In the genomic region with DNA sequence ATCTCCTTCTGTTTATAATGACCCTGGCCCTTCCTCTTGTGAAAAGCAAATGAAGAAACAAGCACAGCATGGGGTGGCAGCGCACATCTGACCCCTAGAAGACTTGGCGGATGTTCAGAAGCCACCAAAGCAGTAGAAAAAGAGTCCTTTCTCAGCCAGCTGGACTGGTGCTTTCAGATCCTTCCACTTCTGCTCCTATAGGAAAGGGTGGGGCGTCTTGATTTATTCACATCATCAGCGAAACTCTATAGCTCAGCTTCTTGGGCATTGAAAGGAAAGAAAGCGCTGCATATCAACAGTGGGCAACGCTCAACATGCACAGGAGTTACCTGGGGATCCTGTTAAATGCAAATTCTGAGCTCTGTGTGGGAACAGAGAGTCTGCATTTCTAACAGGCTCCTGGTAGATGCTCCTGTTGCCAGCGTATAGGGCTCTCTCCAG, we compare ENCODE assay signal across 9 mouse cellular contexts.
A peak's percentile ranks its signal among the peaks of the same experiment; 100 is the strongest.
DNase-seq lines count a peak whose midpoint lies in the region; ATAC-seq and TF ChIP-seq lines count a peak whose summit lies in the region.
"Had no signal": no experiment of that assay in that cellular context is flagged by ENCODE, and none has a peak within 500 bp of the region (broad histone marks: within the 10 kb centered on the region; RNA-seq: fewer than 3 reads in every experiment).

No protein-coding gene starts in this region.

- no peaks in the 10 kb centered on the region for H3K36me3 ChIP-seq in liver, adult 2 months (ENCODE audit: control insufficient read depth, insufficient read depth, low read length)
- H3K36me3 ChIP-seq in liver, embryonic 11.5 days (ENCODE audit: control insufficient read depth, insufficient read depth, low read length): no peaks in the 10 kb centered on the region
- no peaks in the 10 kb centered on the region for H3K36me3 ChIP-seq in forebrain, embryonic 12.5 days (replicated peaks)
- H3K36me3 ChIP-seq in stomach, embryonic 15.5 days: no peaks in the 10 kb centered on the region
- H3K36me3 ChIP-seq in heart, embryonic 10.5 days: no peaks in the 10 kb centered on the region

- whole genome bisulfite sequencing in liver, adult 2 months: 32% methylated on average over 7 of the region's 7 CpGs
- WGBS in liver, embryonic 11.5 days: 35% methylated on average over 7 of the region's 7 CpGs
- WGBS in forebrain, embryonic 12.5 days: 8% methylated on average over 7 of the region's 7 CpGs
- WGBS in stomach, embryonic 15.5 days: 17% methylated on average over 7 of the region's 7 CpGs
- WGBS in heart, embryonic 10.5 days: 35% methylated on average over 7 of the region's 7 CpGs

- no peak overlapping the region for H3K4me3 ChIP-seq in liver, adult 2 months (ENCODE audit: insufficient read depth, low read depth, low read length)
- no peak overlapping the region for H3K4me3 ChIP-seq in liver, embryonic 11.5 days (ENCODE audit: low read depth, low read length)
- no peak overlapping the region for H3K4me3 ChIP-seq in forebrain, embryonic 12.5 days (replicated peaks)
- H3K4me3 ChIP-seq in stomach, embryonic 15.5 days (replicated peaks): no peak overlapping the region
- no peak overlapping the region for H3K4me3 ChIP-seq in heart, embryonic 10.5 days

- no peak for TF ChIP-seq CTCF in liver, adult 2 months (IDR thresholded peaks at IDR 0.05; ENCODE audit: low read depth, low read length)

- H3K27ac ChIP-seq in liver, adult 2 months (replicated peaks; ENCODE audit: insufficient read depth, low read depth, low read length): no peak overlapping the region
- H3K27ac ChIP-seq in liver, embryonic 11.5 days (ENCODE audit: low read depth, low read length): no peak overlapping the region
- H3K27ac ChIP-seq in forebrain, embryonic 12.5 days: no peak overlapping the region
- H3K27ac ChIP-seq in stomach, embryonic 15.5 days: peak overlapping the region; percentile 40; the same call in 1 of the 2 replicates
- H3K27ac ChIP-seq in heart, embryonic 10.5 days: no peak overlapping the region

- H3K4me1 ChIP-seq in liver, adult 2 months (ENCODE audit: control insufficient read depth, insufficient read depth, low read length): no peaks in the 10 kb centered on the region; the same call in 1 of the 2 replicates
- no peaks in the 10 kb centered on the region for H3K4me1 ChIP-seq in liver, embryonic 11.5 days (replicated peaks; ENCODE audit: control insufficient read depth, insufficient read depth, low read length)
- H3K4me1 ChIP-seq in forebrain, embryonic 12.5 days: peaks cover 9% of the 10 kb centered on the region
- no peaks in the 10 kb centered on the region for H3K4me1 ChIP-seq in stomach, embryonic 15.5 days
- no peaks in the 10 kb centered on the region for H3K4me1 ChIP-seq in heart, embryonic 10.5 days

- TF ChIP-seq POLR2A in liver, adult 2 months (IDR thresholded peaks at IDR 0.05; ENCODE audit: extremely low read depth, insufficient read depth, low read length): no peak

- no peaks in the 10 kb centered on the region for H3K9me3 ChIP-seq in liver, embryonic 11.5 days (ENCODE audit: control insufficient read depth, low read length)
- no peaks in the 10 kb centered on the region for H3K9me3 ChIP-seq in forebrain, embryonic 12.5 days
- H3K9me3 ChIP-seq in stomach, embryonic 15.5 days: no peaks in the 10 kb centered on the region
- H3K9me3 ChIP-seq in heart, embryonic 10.5 days: no peaks in the 10 kb centered on the region

- H3K9ac ChIP-seq in liver, adult 2 months (ENCODE audit: low read depth, low read length): no peak overlapping the region
- H3K9ac ChIP-seq in liver, embryonic 11.5 days (ENCODE audit: low read depth, low read length): no peak overlapping the region
- H3K9ac ChIP-seq in forebrain, embryonic 12.5 days: no peak overlapping the region
- H3K9ac ChIP-seq in stomach, embryonic 15.5 days: no peak overlapping the region

- ATAC-seq in liver, embryonic 11.5 days (replicated peaks; ENCODE audit: low FRiP score): no peak
- ATAC-seq in forebrain, embryonic 12.5 days (ENCODE audit: low FRiP score): peak; percentile 72
- peak; percentile 27; the same call in 1 of the 2 replicates for ATAC-seq in stomach, embryonic 15.5 days (ENCODE audit: insufficient read depth, low FRiP score, low read depth)

- no peaks in the 10 kb centered on the region for H3K79me2 ChIP-seq in liver, adult 2 months (ENCODE audit: control insufficient read depth, insufficient read depth, low read length)

- DNase-seq in liver, adult 2 months (ENCODE audit: extremely low read depth, low read depth, low spot score): peak; percentile 23
- no peak for DNase-seq in liver, embryonic 11.5 days (ENCODE audit: low spot score)
- peak; percentile 12 to 61 for DNase-seq in lung, postnatal 4 days
- no peak for DNase-seq in heart, embryonic 10.5 days (ENCODE audit: low spot score)
- no peak for DNase-seq in right cerebral cortex, postnatal 10 days (ENCODE audit: low spot score in 2 of 2)
- no peak for DNase-seq in right cerebral cortex, postnatal 4 days
- DNase-seq: heart, postnatal 4 days had no signal

- no peak overlapping the region for H3K4me2 ChIP-seq in liver, embryonic 11.5 days
- peak overlapping the region; percentile 33 for H3K4me2 ChIP-seq in forebrain, embryonic 12.5 days
- H3K4me2 ChIP-seq in stomach, embryonic 15.5 days: no peak overlapping the region

- H3K27me3 ChIP-seq in liver, adult 2 months (ENCODE audit: control insufficient read depth, insufficient read depth, low read length): no peaks in the 10 kb centered on the region
- no peaks in the 10 kb centered on the region for H3K27me3 ChIP-seq in liver, embryonic 11.5 days (replicated peaks; ENCODE audit: control insufficient read depth, insufficient read depth, low read length)
- no peaks in the 10 kb centered on the region for H3K27me3 ChIP-seq in forebrain, embryonic 12.5 days
- H3K27me3 ChIP-seq in stomach, embryonic 15.5 days (replicated peaks): no peaks in the 10 kb centered on the region
- H3K27me3 ChIP-seq in heart, embryonic 10.5 days (ENCODE audit: insufficient read depth, poor library complexity, severe bottlenecking): no peaks in the 10 kb centered on the region

Comparison
In these comparisons a context has a peak if more than half of its experiments do, and no peak if none do; other contexts are left out.
1. DNase-seq: peak in liver, adult 2 months (single experiment) and lung, postnatal 4 days (2 of 2); none in liver, embryonic 11.5 days (single experiment), heart, embryonic 10.5 days (single experiment), right cerebral cortex, postnatal 10 days (0 of 2) and right cerebral cortex, postnatal 4 days (single experiment).